30 mouse cellular contexts compared by ENCODE assay signal in the genomic region with DNA sequence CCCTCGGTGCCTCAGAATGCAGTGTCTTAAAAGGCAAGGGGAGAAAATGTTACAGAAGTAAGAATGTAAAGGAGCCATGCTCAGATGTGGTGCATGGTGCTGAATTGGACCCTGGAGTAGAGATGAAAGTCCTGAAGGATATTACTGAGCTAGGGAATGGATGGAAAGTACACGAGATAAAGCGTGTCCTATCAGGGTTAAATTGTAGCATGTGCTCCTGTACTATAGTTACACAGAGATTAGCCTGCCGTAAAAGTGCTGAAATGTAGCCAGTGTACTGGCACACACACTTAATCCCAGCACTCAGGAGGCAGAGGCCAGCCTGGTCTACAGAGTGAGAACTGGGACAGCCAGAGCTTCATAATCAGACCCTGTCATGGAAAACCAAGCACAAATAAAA.
"Had no signal": no experiment of that assay in that cellular context is flagged by ENCODE, and none has a peak within 500 bp of the region (broad histone marks: within the 10 kb centered on the region; RNA-seq: fewer than 3 reads in every experiment).

No protein-coding gene starts in this region.

- H3K27ac ChIP-seq: limb, embryonic 10.5 days; limb, embryonic 12.5 days; limb, embryonic 13.5 days; limb, embryonic 15.5 days; liver, embryonic 13.5 days; liver, embryonic 14.5 days; liver, embryonic 15.5 days; lung, embryonic 15.5 days; macrophage; midbrain, embryonic 10.5 days; midbrain, embryonic 12.5 days; midbrain, embryonic 13.5 days; midbrain, embryonic 15.5 days had no signal

- H3K4me1 ChIP-seq: limb, embryonic 10.5 days; limb, embryonic 12.5 days; limb, embryonic 13.5 days; limb, embryonic 15.5 days; liver, embryonic 13.5 days; liver, embryonic 15.5 days; lung, embryonic 15.5 days; megakaryocyte, embryonic 14.5 days; midbrain, embryonic 10.5 days; midbrain, embryonic 12.5 days; midbrain, embryonic 13.5 days; midbrain, embryonic 15.5 days had no signal

- H3K9ac ChIP-seq: limb, embryonic 12.5 days; limb, embryonic 13.5 days; limb, embryonic 15.5 days; liver, embryonic 13.5 days; liver, embryonic 14.5 days; liver, embryonic 15.5 days; liver, postnatal 0 days; lung, embryonic 14.5 days; lung, embryonic 15.5 days; midbrain, embryonic 12.5 days; midbrain, embryonic 13.5 days; midbrain, embryonic 15.5 days had no signal

- H3K27me3 ChIP-seq: limb, embryonic 12.5 days; limb, embryonic 13.5 days; limb, embryonic 15.5 days; liver, embryonic 13.5 days; liver, embryonic 15.5 days; lung, embryonic 15.5 days; megakaryocyte, embryonic 14.5 days; midbrain, embryonic 12.5 days; midbrain, embryonic 13.5 days; midbrain, embryonic 15.5 days had no signal

- ATAC-seq: liver, postnatal 0 days; lung, postnatal 0 days; midbrain, embryonic 13.5 days; midbrain, embryonic 15.5 days; midbrain, embryonic 16.5 days had no signal

- H3K4me3 ChIP-seq: limb, embryonic 10.5 days; limb, embryonic 12.5 days; limb, embryonic 13.5 days; limb, embryonic 15.5 days; liver, embryonic 13.5 days; liver, embryonic 15.5 days; lung, embryonic 15.5 days; megakaryocyte, embryonic 14.5 days; midbrain, embryonic 10.5 days; midbrain, embryonic 12.5 days; midbrain, embryonic 13.5 days; midbrain, embryonic 15.5 days; myocyte had no signal

- DNase-seq: left cerebral cortex, postnatal 4 days; liver; liver, embryonic 13.5 days; liver, postnatal 0 days; lung, adult 18-20 months; lung, adult 2 months; lung, embryonic 14.5 days; lung, postnatal 10 days; lung, postnatal 14 days; lung, postnatal 36 days; lung, postnatal 4 days; midbrain, embryonic 14.5 days had no signal

- H3K4me2 ChIP-seq: limb, embryonic 12.5 days; limb, embryonic 13.5 days; limb, embryonic 15.5 days; liver, embryonic 11.5 days; liver, embryonic 13.5 days; liver, embryonic 15.5 days; lung, embryonic 14.5 days; lung, embryonic 15.5 days; midbrain, embryonic 11.5 days; midbrain, embryonic 12.5 days; midbrain, embryonic 13.5 days; midbrain, embryonic 15.5 days had no signal

- H3K9me3 ChIP-seq: limb, embryonic 10.5 days; limb, embryonic 12.5 days; limb, embryonic 13.5 days; limb, embryonic 15.5 days; liver, embryonic 13.5 days; liver, embryonic 15.5 days; lung, embryonic 15.5 days; megakaryocyte, embryonic 14.5 days; midbrain, embryonic 10.5 days; midbrain, embryonic 12.5 days; midbrain, embryonic 13.5 days; midbrain, embryonic 15.5 days had no signal
